26 mouse cellular contexts compared by ENCODE assay signal in the genomic region with DNA sequence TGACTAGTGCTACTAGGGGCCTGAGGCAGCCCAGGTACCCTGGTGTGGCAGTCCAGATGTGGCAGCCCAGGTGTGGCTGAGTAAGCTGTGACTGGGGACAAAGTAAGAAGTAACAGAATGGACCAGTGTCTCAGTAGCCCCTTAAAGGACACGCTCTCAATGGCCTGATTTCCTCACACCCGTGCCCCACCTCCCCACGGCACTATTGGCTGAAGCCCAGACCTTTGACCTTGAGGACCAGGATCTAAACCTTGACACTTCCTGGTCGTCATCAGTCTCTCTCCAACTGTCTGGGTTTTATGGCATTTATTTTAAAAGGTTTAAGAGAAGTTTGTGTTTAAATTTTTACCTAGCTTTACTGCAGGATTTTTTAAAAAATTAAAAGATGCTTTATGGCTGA. TPM values are rescaled to one million over a fixed set of nuclear protein-coding genes. Genes with fewer than 3 reads are reported as not detected.
A peak's percentile ranks its signal among the peaks of the same experiment; 100 is the strongest.
DNase-seq lines count a peak whose midpoint lies in the region; ATAC-seq and TF ChIP-seq lines count a peak whose summit lies in the region.
"Had no signal": no experiment of that assay in that cellular context is flagged by ENCODE, and none has a peak within 500 bp of the region (broad histone marks: within the 10 kb centered on the region; RNA-seq: fewer than 3 reads in every experiment).

No protein-coding gene starts in this region.

- 20% methylated on average over 4 of the region's 4 CpGs for whole genome bisulfite sequencing in intestine, postnatal 0 days

- peak; percentile 11 for DNase-seq in gastrocnemius, adult 2 months
- DNase-seq in gastrocnemius, adult 8-10 months (ENCODE audit: low spot score in 2 of 2): no peak
- DNase-seq in kidney, adult 8-10 months: peak; percentile 47 to 48
- no peak for DNase-seq in kidney, postnatal 14 days
- DNase-seq in testis, postnatal 10 days (ENCODE audit: low spot score): peak; percentile 58
- DNase-seq in testis, postnatal 14 days (ENCODE audit: low spot score): no peak
- DNase-seq in yolk sac, embryonic 10.5 days (ENCODE audit: low spot score): no peak
- DNase-seq: cerebellum, adult 18-20 months; cerebellum, postnatal 14 days; gastrocnemius, postnatal 25 days; heart, adult 2 months; right cerebral cortex, postnatal 25 days; thymus, adult 18-20 months; thymus, postnatal 25 days had no signal

- no peaks in the 10 kb centered on the region for H3K9me3 ChIP-seq in intestine, postnatal 0 days (ENCODE audit: control insufficient read depth)
- H3K9me3 ChIP-seq: embryonic facial prominence, embryonic 15.5 days; lung, embryonic 15.5 days; stomach, embryonic 15.5 days had no signal

- intact Hi-C loops in gastrocnemius, adult 2 months (cut with DNase I): loop anchor here (10.0 kb wide), 1 partner anchor 262 kb away; no protein-coding TSS in a partner anchor

- H3K36me3 ChIP-seq in intestine, postnatal 0 days (ENCODE audit: control insufficient read depth, insufficient read depth): peaks cover 75% of the 10 kb centered on the region

- no peak overlapping the region for H3K4me2 ChIP-seq in intestine, postnatal 0 days (replicated peaks; ENCODE audit: low read depth)
- H3K4me2 ChIP-seq: embryonic facial prominence, embryonic 15.5 days; forebrain, embryonic 12.5 days; heart, embryonic 12.5 days; hindbrain, embryonic 14.5 days; limb, embryonic 13.5 days; liver, embryonic 11.5 days; lung, embryonic 15.5 days; midbrain, embryonic 11.5 days; stomach, embryonic 15.5 days had no signal

- H3K27me3 ChIP-seq in intestine, postnatal 0 days (replicated peaks; ENCODE audit: control insufficient read depth, insufficient read depth, low read length): no peaks in the 10 kb centered on the region
- H3K27me3 ChIP-seq: embryonic facial prominence, embryonic 15.5 days; forebrain, embryonic 12.5 days; limb, embryonic 13.5 days; lung, embryonic 15.5 days; stomach, embryonic 15.5 days had no signal

- H3K9ac ChIP-seq in intestine, postnatal 0 days (ENCODE audit: low read depth, low read length): no peak overlapping the region
- H3K9ac ChIP-seq: embryonic facial prominence, embryonic 15.5 days; forebrain, embryonic 12.5 days; heart, embryonic 12.5 days; hindbrain, embryonic 14.5 days; limb, embryonic 13.5 days; lung, embryonic 15.5 days; stomach, embryonic 15.5 days had no signal

- H3K4me3 ChIP-seq in gastrocnemius, adult 2 months: no peak overlapping the region
- H3K4me3 ChIP-seq in intestine, postnatal 0 days (ENCODE audit: low read depth, low read length): no peak overlapping the region
- H3K4me3 ChIP-seq: embryonic facial prominence, embryonic 10.5 days; embryonic facial prominence, embryonic 15.5 days; forebrain, embryonic 12.5 days; heart, adult 2 months; heart, embryonic 12.5 days; limb, embryonic 13.5 days; lung, embryonic 15.5 days; stomach, embryonic 15.5 days had no signal

- no peak overlapping the region for H3K27ac ChIP-seq in gastrocnemius, adult 2 months
- 0 out of 2 replicates have a peak overlapping the region, but pooled peaks have one; percentile 22 for H3K27ac ChIP-seq in intestine, postnatal 0 days (ENCODE audit: low read depth, low read length)
- H3K27ac ChIP-seq: embryonic facial prominence, embryonic 10.5 days; embryonic facial prominence, embryonic 15.5 days; forebrain, embryonic 12.5 days; heart, adult 2 months; hindbrain, embryonic 14.5 days; limb, embryonic 13.5 days; lung, embryonic 15.5 days; stomach, embryonic 15.5 days had no signal

- no peak for ATAC-seq in intestine, postnatal 0 days
- ATAC-seq: midbrain, embryonic 16.5 days had no signal

- no peaks in the 10 kb centered on the region for H3K4me1 ChIP-seq in intestine, postnatal 0 days (replicated peaks; ENCODE audit: control insufficient read depth, insufficient read depth, low read length)
- H3K4me1 ChIP-seq: embryonic facial prominence, embryonic 10.5 days; embryonic facial prominence, embryonic 15.5 days; forebrain, embryonic 12.5 days; heart, embryonic 12.5 days; limb, embryonic 13.5 days; stomach, embryonic 15.5 days had no signal

- no peak for TF ChIP-seq CTCF in gastrocnemius, adult 2 months (IDR thresholded peaks at IDR 0.05)
- TF ChIP-seq CTCF in intestine, postnatal 0 days (IDR thresholded peaks at IDR 0.05; ENCODE audit: low read depth): no peak

RNA-seq across cellular contexts. Expression of a gene that starts 10.0 kb away (rescaled TPM):
- 10 to 100 TPM; 15.4 to 18.0 TPM for total RNA-seq in gastrocnemius, adult 2 months (2021)
- 10 to 100 TPM; 14.6 to 20.0 (median 17.2) TPM for total RNA-seq in gastrocnemius, adult 8-10 months (2022)
- 19.7 and 21.4 TPM in 2 replicates for polyA plus RNA-seq in intestine, postnatal 0 days (2015; fragmentation: Nextera tagmentation; extraction: Ambion mirVana)

RNA-seq across cellular contexts. Expression of a gene that starts 18.0 kb away (rescaled TPM):
- total RNA-seq in gastrocnemius, adult 2 months (2021): 1 to 10 TPM; 1.5 to 1.6 TPM
- total RNA-seq in gastrocnemius, adult 8-10 months (2022): 1 to 10 TPM; 1.2 to 1.9 (median 1.4) TPM
- 3.6 and 4.6 TPM in 2 replicates for polyA plus RNA-seq in intestine, postnatal 0 days (2015; fragmentation: Nextera tagmentation; extraction: Ambion mirVana)

Comparison
In these comparisons a context has a peak if more than half of its experiments do, and no peak if none do; other contexts are left out.
1. DNase-seq: peak in gastrocnemius, adult 2 months (single experiment), kidney, adult 8-10 months (2 of 2) and testis, postnatal 10 days (single experiment); none in gastrocnemius, adult 8-10 months (0 of 2), kidney, postnatal 14 days (single experiment), testis, postnatal 14 days (single experiment) and yolk sac, embryonic 10.5 days (single experiment).